Mouse (Mus musculus) C2C12 (cell line): ENCODE measurements around the gene Aebp1. TPM values are rescaled to one million over a fixed set of nuclear protein-coding genes. Genes with fewer than 3 reads are reported as not detected.

ENCODE experiments used
- H3K27me3 ChIP-seq: one replicate; pipeline ENCODE4 v1.6.1; 2011; ENCODE audit not compliant: control insufficient read depth, insufficient read depth, insufficient read length
- H3K36me3 ChIP-seq: one replicate; pipeline ENCODE4 v1.6.1; 2011; ENCODE audit not compliant: control insufficient read depth, insufficient read depth
- H3K4me3 ChIP-seq: one replicate; pipeline ENCODE4 v1.5.1; 2011; ENCODE audit warnings: mild to moderate bottlenecking, control low read depth; ENCODE audit not compliant: poor library complexity, insufficient read depth, severe bottlenecking
- H3K79me2 ChIP-seq: one replicate; pipeline ENCODE4 v1.6.1; 2011; ENCODE audit not compliant: control insufficient read depth, insufficient read depth
- H3K79me3 ChIP-seq: one replicate; pipeline ENCODE4 v1.6.1; 2011; ENCODE audit warnings: low read depth, control low read depth
- H3ac ChIP-seq: one replicate; pipeline ENCODE3; 2011; ENCODE audit warnings: low read depth; ENCODE audit not compliant: control insufficient read depth, insufficient read length
- CEBPB ChIP-seq: IDR thresholded peaks from one replicate; pipeline ENCODE4 v1.6.1; 2011; ENCODE audit warnings: low read depth, mild to moderate bottlenecking, control low read depth, moderate library complexity
- CTCF ChIP-seq: IDR thresholded peaks from one replicate; pipeline ENCODE4 v1.5.1; 2011; ENCODE audit not compliant: control insufficient read depth, insufficient read depth, insufficient read length
- FOSL1 ChIP-seq: IDR thresholded peaks from one replicate; pipeline ENCODE4 v1.8.0; 2011; ENCODE audit warnings: mild to moderate bottlenecking, low read length; ENCODE audit not compliant: poor library complexity, insufficient read depth, severe bottlenecking
- MAX ChIP-seq: IDR thresholded peaks from one replicate; pipeline ENCODE4 v1.6.1; 2011; ENCODE audit warnings: mild to moderate bottlenecking, control low read depth
- MYOD1 ChIP-seq: IDR thresholded peaks from one replicate; pipeline ENCODE4 v1.6.1; 2011; ENCODE audit warnings: low read depth; ENCODE audit not compliant: control insufficient read depth, insufficient read length
- MYOG ChIP-seq: IDR thresholded peaks from one replicate; pipeline ENCODE4 v1.6.1; 2011; ENCODE audit not compliant: control insufficient read depth, insufficient read length; ENCODE audit errors: extremely low read depth
- USF1 ChIP-seq: IDR thresholded peaks from one replicate; pipeline ENCODE4 v1.6.1; 2011; ENCODE audit warnings: low read depth, mild to moderate bottlenecking, control low read depth, moderate library complexity
- polyA plus RNA-seq: library from polyadenylated mRNA; unstranded; fragments of >200 nt; fragmentation: generic; extraction: Trizol; gene quantifications from one replicate; pipeline ENCODE4 v1.2.1, GENCODE M21; 2012; ENCODE audit warnings: missing spikeins

Aebp1 gene
- polyA plus RNA-seq, 1 experiment, result 121 TPM

DNA sequence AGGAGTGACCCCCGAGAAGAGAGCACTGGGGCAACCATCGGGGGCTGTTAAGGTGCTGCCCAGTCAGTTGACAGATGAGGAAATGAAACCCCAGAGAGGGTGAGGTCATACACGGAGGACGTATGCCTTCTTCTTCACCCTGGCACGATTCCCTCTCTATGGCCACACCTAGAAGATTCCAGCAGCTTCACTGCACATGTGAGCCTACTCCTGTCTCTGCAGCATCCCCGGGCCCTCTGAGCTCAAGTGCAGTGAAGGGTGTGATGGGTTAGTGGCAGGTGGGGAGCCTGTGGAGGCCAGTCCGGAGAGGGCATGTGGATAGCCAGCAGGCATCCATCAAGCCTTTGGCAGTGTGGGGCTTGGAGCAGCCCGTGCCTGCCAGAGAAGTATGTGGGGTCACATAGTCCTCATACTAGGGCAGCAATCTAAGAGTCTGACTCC is 30.4 kb downstream of the Aebp1 start:
- H3ac ChIP-seq, result no peak overlapping the region
- TF ChIP-seq CEBPB, result no peak
- TF ChIP-seq MYOG, result no peak
- H3K27me3 ChIP-seq, result no peaks in the 10 kb centered on the region
- no peaks in the 10 kb centered on the region for H3K36me3 ChIP-seq
- no peaks in the 10 kb centered on the region for H3K79me2 ChIP-seq
- no peaks in the 10 kb centered on the region for H3K79me3 ChIP-seq
- H3K4me3 ChIP-seq, result no peak overlapping the region

- H3K79me2 ChIP-seq, result no peaks in the 10 kb centered on the region
- TF ChIP-seq USF1, result no peak
- no peak for TF ChIP-seq CEBPB
- TF ChIP-seq FOSL1, result no peak
- TF ChIP-seq MYOD1, result no peak
- no peak for TF ChIP-seq MYOG
- no peak for TF ChIP-seq CTCF
- no peak for TF ChIP-seq MAX
- no peak overlapping the region for H3K4me3 ChIP-seq
- no peak overlapping the region for H3ac ChIP-seq
- no peaks in the 10 kb centered on the region for H3K79me3 ChIP-seq
- H3K36me3 ChIP-seq, result no peaks in the 10 kb centered on the region
- no peaks in the 10 kb centered on the region for H3K27me3 ChIP-seq
Observed at GRCm38 (mm10) chr11:5892810-5893368, 31.1 kb downstream of the Aebp1 start.

DNA sequence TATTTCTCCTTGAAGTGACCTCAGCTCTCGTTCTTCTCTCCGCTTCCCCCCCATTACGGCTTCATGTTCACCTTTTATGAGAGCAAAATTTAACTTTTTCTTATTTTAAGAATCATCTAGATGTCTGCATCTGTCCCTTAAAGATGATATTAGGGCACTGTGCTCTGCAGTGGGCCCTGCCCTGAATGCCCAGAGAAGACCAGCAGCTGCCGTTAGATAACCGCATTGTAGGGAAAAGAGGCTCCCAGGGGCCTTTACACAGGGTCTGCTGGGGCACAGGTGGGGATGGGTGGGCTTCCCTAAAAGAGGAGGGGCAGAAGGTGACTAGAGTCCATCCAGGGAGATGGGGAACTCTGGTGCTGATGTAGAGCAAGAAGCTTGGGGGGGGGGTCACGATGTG is 32.1 kb downstream of the Aebp1 start:
- no peak overlapping the region for H3K4me3 ChIP-seq
- no peaks in the 10 kb centered on the region for H3K79me3 ChIP-seq
- H3K79me2 ChIP-seq, result no peaks in the 10 kb centered on the region
- no peak overlapping the region for H3ac ChIP-seq
- no peaks in the 10 kb centered on the region for H3K36me3 ChIP-seq
- H3K27me3 ChIP-seq, result no peaks in the 10 kb centered on the region
- TF ChIP-seq MYOG (no peak), CEBPB (no peak), MYOD1 (no peak), CTCF (no peak), USF1 (no peak), FOSL1 (no peak), MAX (no peak)

DNA sequence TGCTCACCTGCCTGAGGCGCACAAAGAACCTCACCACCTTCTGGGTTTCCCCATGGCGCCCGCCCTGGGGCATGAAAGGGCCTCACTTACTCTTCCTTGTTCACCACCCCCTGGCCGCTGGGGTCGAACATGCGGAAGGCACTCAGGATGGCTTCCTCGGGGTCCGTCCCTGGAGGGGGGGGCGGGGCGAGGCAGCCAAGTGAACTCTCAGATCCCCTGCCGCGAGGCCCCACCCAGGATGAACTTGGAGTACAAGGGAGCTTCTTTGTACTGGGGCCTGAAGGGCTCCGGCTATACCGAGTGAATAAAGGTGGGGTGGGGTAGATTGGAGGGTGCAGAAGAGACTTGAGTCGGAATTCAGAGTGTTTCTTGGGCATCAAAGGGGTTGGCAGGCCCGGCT is 35.5 kb downstream of the Aebp1 start:
- Histone ChIP-seq H3K4me3 (no peak overlapping the region), H3ac (no peak overlapping the region), H3K79me2 (no peaks in the 10 kb centered on the region), H3K27me3 (no peaks in the 10 kb centered on the region), H3K36me3 (no peaks in the 10 kb centered on the region), H3K79me3 (no peaks in the 10 kb centered on the region)
- TF ChIP-seq CTCF (no peak), FOSL1 (no peak), USF1 (no peak), MAX (no peak), MYOG (no peak), CEBPB (no peak), MYOD1 (no peak)

GRCm38 (mm10) chr11:5897839-5898238 is 36.1 kb downstream of the Aebp1 start:
- Histone ChIP-seq H3K4me3 (no peak overlapping the region), H3K79me3 (no peaks in the 10 kb centered on the region), H3ac (no peak overlapping the region), H3K36me3 (no peaks in the 10 kb centered on the region), H3K27me3 (no peaks in the 10 kb centered on the region), H3K79me2 (no peaks in the 10 kb centered on the region)
- TF ChIP-seq FOSL1, result no peak
- no peak for TF ChIP-seq USF1
- no peak for TF ChIP-seq MYOG
- TF ChIP-seq CEBPB, result no peak
- no peak for TF ChIP-seq CTCF
- TF ChIP-seq MAX, result no peak

DNA sequence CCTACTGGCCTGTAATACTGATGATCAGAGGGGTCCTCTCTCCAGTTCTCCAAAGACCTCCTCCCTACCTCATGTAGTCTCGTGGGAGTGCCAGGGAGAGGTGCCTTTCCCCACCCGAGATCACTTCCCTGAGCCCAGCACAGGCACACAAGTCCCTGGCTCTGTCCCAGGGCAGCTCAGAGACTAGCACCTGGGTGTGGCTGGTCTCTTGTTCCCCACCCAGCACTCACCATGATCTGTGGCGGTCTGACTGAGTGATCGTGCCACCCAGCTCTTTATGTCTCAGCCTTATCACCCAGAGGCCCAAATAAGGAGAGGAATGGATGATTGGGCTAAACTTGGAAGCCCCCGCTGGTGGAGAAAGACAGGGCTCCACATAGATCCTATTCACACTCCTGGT is 36.8 kb downstream of the Aebp1 start, which contains the start of gene Myl7:
TSS of gene Myl7 (minus strand) at position 252 of the 400 bp plus-strand sequence.
- TF ChIP-seq USF1 (no peak), FOSL1 (no peak), CTCF (no peak), MYOD1 (no peak), MAX (no peak), CEBPB (no peak), MYOG (no peak)
- Histone ChIP-seq H3ac (no peak within 1 kb of the TSS), H3K36me3 (no peaks in the 10 kb centered on the region), H3K27me3 (no peaks in the 10 kb centered on the region), H3K79me2 (no peaks in the 10 kb centered on the region), H3K79me3 (no peaks in the 10 kb centered on the region), H3K4me3 (no peak within 1 kb of the TSS)
